Mouse (Mus musculus): ENCODE measurements around the gene Sprn. TPM values are rescaled to one million over a fixed set of nuclear protein-coding genes. Genes with fewer than 3 reads are reported as not detected.
A peak's percentile ranks its signal among the peaks of the same experiment; 100 is the strongest.
"Not testable (repeated sequence)": the region's sequence is repeated elsewhere in the genome, so short reads cannot be mapped to it uniquely, and the experiment has no call there.

The Sprn gene
- polyA plus RNA-seq, 1 experiment, result 0.16 TPM

DNA sequence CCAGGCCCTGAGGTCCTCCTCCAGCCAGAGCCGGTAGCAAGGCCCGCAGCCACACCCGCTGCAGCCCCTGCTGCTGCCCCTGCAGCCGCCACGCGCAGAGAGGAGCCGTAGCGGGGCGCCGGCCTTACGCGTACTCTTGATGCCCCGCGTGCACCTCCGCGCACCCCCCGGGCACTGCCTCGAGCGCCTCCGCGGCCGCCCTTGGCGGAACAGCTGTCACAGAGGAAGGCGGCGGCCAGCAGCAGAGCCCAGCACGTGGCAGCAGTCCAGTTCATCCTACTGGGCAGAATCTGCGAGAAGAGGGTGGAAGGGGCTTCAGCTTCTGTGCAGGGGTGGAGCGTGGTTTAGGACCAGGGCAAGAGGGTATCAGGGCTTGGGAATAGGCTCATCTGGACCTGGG, 1.3 kb downstream of the Sprn start:
- H3K27ac ChIP-seq (ENCODE audit: insufficient read depth, low read depth, low read length), result no peak overlapping the region
- TF ChIP-seq CTCF (conservative IDR thresholded peaks at IDR 0.05; ENCODE audit: insufficient read depth, insufficient read length, low read depth, low read length) (no peak), POLR2A (IDR thresholded peaks at IDR 0.05; ENCODE audit: low read depth, low read length) (no peak)
- no peak overlapping the region for H3K4me3 ChIP-seq (ENCODE audit: insufficient read depth, low read depth, low read length)
- no peak for DNase-seq
- H3K27me3 ChIP-seq (replicated peaks; ENCODE audit: control insufficient read depth, insufficient read depth, low read length), result no peaks in the 10 kb centered on the region
- WGBS, result 8% methylated on average over 28 of the region's 28 CpGs
- no peaks in the 10 kb centered on the region for H3K36me3 ChIP-seq (ENCODE audit: control insufficient read depth, insufficient read depth, low read length)
- H3K4me1 ChIP-seq (ENCODE audit: control insufficient read depth, insufficient read depth, low read length), result no peaks in the 10 kb centered on the region

DNA sequence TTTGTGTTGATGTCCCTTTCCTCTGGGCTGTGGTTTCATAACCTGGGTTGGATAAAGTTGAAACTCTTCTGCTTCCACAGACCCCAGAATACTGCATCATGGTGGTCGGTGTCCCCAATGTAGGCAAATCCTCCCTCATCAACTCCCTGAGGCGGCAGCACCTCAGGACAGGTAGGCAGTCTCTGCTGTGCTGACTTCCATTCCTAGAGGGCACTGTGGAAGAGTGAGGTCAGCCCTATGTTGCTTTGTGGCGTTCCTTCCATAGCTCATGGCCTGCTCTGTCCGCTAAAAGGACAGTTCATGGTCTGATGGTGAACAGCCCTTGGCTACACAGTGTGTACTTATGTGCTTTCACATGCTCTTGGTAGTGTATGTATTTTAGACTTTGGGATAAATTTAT, 10.1 kb downstream of the Sprn start:
- no peaks in the 10 kb centered on the region for H3K27me3 ChIP-seq (replicated peaks; ENCODE audit: control insufficient read depth, insufficient read depth, low read length)
- H3K27ac ChIP-seq (ENCODE audit: insufficient read depth, low read depth, low read length), result no peak overlapping the region
- no peak for DNase-seq
- no peak overlapping the region for H3K4me3 ChIP-seq (ENCODE audit: insufficient read depth, low read depth, low read length)
- H3K4me1 ChIP-seq (ENCODE audit: control insufficient read depth, insufficient read depth, low read length), result no peaks in the 10 kb centered on the region
- 92% methylated on average over 4 of the region's 4 CpGs for WGBS
- TF ChIP-seq POLR2A (IDR thresholded peaks at IDR 0.05; ENCODE audit: low read depth, low read length) (no peak), CTCF (conservative IDR thresholded peaks at IDR 0.05; ENCODE audit: insufficient read depth, insufficient read length, low read depth, low read length) (no peak)
- no peaks in the 10 kb centered on the region; the same call in 1 of the 2 replicates for H3K36me3 ChIP-seq (ENCODE audit: control insufficient read depth, insufficient read depth, low read length)

DNA sequence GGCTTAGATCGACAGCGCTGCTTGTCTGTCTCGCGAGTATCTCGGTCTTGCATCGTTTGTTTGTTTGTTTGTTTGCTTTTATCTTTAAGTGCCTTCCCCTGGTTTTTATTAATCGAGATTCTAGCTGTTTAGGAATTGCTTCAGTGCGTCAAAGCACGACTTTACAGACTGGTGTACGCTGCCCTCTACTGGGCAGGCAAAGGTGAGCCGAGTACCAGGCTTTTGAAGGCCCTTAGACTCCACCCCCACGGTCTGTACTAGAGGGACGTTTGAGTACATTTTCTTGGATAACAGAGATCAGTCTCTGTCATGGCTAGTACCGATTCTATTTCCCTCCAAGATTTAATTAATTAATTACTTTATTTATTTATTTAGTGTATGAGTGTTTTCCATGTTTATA, 13.3 kb downstream of the Sprn start:
- TF ChIP-seq CTCF (conservative IDR thresholded peaks at IDR 0.05; ENCODE audit: insufficient read depth, insufficient read length, low read depth, low read length), result peak; percentile 91
- no peak for TF ChIP-seq POLR2A (IDR thresholded peaks at IDR 0.05; ENCODE audit: low read depth, low read length)
- Histone ChIP-seq H3K4me3 (ENCODE audit: insufficient read depth, low read depth, low read length) (no peak overlapping the region), H3K36me3 (ENCODE audit: control insufficient read depth, insufficient read depth, low read length) (no peaks in the 10 kb centered on the region), H3K27ac (ENCODE audit: insufficient read depth, low read depth, low read length) (no peak overlapping the region), H3K27me3 (replicated peaks; ENCODE audit: control insufficient read depth, insufficient read depth, low read length) (no peaks in the 10 kb centered on the region), H3K4me1 (ENCODE audit: control insufficient read depth, insufficient read depth, low read length) (peaks cover 3% of the 10 kb centered on the region; the same call in 1 of the 2 replicates)
- WGBS, result 3% methylated on average over 14 of the region's 14 CpGs
- peak; percentile 79 for DNase-seq

DNA sequence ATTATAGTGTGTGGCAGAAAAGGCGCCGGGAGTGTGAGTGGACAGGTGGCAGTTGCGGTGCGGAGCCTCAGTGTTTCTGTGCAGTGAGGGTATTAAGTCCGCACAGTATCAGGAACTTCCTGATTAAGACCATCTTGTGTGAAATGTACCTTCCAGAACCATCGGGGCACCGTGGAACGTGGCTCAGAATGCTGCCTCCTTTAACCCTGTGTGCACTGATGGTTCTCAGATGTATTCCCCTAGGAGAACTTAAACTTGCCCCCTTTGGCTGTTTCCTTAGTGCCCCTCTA, 16.7 kb downstream of the Sprn start:
- WGBS, result 0% methylated on average over 8 of the region's 8 CpGs
- TF ChIP-seq POLR2A (IDR thresholded peaks at IDR 0.05; ENCODE audit: low read depth, low read length), result no peak
- no peak for TF ChIP-seq CTCF (conservative IDR thresholded peaks at IDR 0.05; ENCODE audit: insufficient read depth, insufficient read length, low read depth, low read length)
- H3K4me1 ChIP-seq (ENCODE audit: control insufficient read depth, insufficient read depth, low read length), result peaks cover 3% of the 10 kb centered on the region; the same call in 1 of the 2 replicates
- no peaks in the 10 kb centered on the region for H3K36me3 ChIP-seq (ENCODE audit: control insufficient read depth, insufficient read depth, low read length)
- no peaks in the 10 kb centered on the region for H3K27me3 ChIP-seq (replicated peaks; ENCODE audit: control insufficient read depth, insufficient read depth, low read length)
- peak overlapping the region; percentile 79; the same call in 1 of the 2 replicates for H3K27ac ChIP-seq (ENCODE audit: insufficient read depth, low read depth, low read length)
- DNase-seq, result no peak
- H3K4me3 ChIP-seq (ENCODE audit: insufficient read depth, low read depth, low read length), result peak overlapping the region; percentile 89

DNA sequence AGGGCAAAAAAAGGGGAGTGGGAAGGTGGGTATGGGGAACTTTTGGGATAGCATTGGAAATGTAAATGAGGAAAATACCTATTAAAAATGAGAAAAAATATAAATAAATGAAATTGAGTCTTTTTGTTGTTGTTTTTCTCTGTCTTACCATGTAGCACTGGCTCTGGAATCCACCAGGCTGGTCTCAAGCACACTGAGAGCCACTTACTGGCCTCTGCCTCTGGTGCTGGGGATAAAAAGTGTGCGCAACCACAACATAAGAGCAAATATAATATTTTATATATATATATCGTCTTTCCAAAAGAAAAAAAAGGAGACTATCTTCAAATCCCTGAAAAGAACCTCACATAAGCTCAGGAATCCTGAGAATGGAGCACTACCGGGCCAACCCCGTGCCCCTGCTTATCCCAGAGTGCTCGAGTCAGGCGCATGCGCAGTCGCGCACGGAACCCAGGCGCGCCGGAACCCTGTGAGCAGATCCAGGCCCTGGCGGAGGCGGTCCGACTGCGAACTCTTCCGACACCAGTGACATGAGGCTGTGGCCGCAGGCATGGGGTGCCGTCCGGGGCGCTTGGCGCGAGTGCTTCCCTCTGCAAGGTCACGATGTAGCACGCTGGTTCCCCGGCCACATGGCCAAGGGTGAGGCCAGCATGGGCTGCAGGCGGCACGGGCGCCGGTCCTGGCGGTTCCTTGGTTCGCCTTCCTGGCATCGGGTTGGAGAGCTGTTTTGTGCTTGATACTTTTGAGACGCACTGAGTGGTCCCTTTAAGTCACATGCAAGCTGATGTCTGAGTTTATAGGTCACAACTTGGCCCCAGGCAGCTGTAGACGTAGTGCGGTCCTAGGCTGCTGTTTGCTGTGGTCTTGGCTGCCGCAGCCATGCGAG, 17.3 kb downstream of the Sprn start, which contains the start of gene Mtg1:
Mtg1 (plus strand) TSS at position 430 of the 886 bp plus-strand sequence.
- Histone ChIP-seq H3K27me3 (replicated peaks; ENCODE audit: control insufficient read depth, insufficient read depth, low read length) (no peaks in the 10 kb centered on the region), H3K36me3 (ENCODE audit: control insufficient read depth, insufficient read depth, low read length) (no peaks in the 10 kb centered on the region), H3K4me3 (ENCODE audit: insufficient read depth, low read depth, low read length) (peak within 1 kb of the TSS; percentile 89), H3K27ac (ENCODE audit: insufficient read depth, low read depth, low read length) (peak within 1 kb of the TSS; percentile 79), H3K4me1 (ENCODE audit: control insufficient read depth, insufficient read depth, low read length) (peaks cover 3% of the 10 kb centered on the region; the same call in 1 of the 2 replicates)
- 2% methylated on average over 39 of the region's 39 CpGs for WGBS
- TF ChIP-seq CTCF (conservative IDR thresholded peaks at IDR 0.05; ENCODE audit: insufficient read depth, insufficient read length, low read depth, low read length), result no peak
- peak; percentile 51 for TF ChIP-seq POLR2A (IDR thresholded peaks at IDR 0.05; ENCODE audit: low read depth, low read length)
- peak; percentile 98 for DNase-seq

DNA sequence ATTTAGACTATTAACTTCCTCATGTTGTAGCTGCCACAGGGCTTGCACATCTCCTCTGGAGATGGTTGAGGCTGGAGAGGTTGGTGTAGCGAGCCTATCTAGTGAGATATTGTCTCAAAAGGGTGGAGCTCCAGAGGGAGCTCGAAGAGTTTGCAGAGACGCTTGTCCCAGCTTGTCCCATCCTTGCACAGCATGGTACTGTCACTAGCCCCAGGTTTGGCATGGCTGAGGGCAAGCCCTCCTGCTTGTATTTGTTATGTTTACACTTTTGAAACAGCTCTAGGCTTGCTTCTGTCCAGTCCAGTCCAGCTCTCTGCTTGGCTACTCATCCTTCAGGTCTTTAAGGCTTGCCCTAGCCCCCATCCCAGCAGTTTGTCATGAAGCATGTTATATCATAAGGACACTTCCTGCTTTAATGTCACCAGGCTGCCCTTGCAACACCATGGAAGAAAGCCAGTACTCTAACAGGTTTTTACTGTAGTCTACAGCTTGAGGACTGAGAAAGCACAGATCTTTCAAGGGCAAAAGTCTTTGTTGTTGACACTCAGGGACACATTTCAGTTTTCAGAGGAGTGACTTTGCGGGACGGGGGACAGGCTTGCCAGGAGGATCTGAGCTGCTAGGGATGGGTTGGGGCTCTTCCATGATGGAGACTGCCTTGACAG, 19.4 kb downstream of the Sprn start:
- WGBS, result 91% methylated on average over 5 of the region's 5 CpGs
- Histone ChIP-seq H3K4me1 (ENCODE audit: control insufficient read depth, insufficient read depth, low read length) (peaks cover 3% of the 10 kb centered on the region; the same call in 1 of the 2 replicates), H3K27ac (ENCODE audit: insufficient read depth, low read depth, low read length) (no peak overlapping the region), H3K36me3 (ENCODE audit: control insufficient read depth, insufficient read depth, low read length) (no peaks in the 10 kb centered on the region), H3K27me3 (replicated peaks; ENCODE audit: control insufficient read depth, insufficient read depth, low read length) (no peaks in the 10 kb centered on the region), H3K4me3 (ENCODE audit: insufficient read depth, low read depth, low read length) (no peak overlapping the region)
- DNase-seq, result no peak
- no peak for TF ChIP-seq CTCF (conservative IDR thresholded peaks at IDR 0.05; ENCODE audit: insufficient read depth, insufficient read length, low read depth, low read length)
- no peak for TF ChIP-seq POLR2A (IDR thresholded peaks at IDR 0.05; ENCODE audit: low read depth, low read length)

DNA sequence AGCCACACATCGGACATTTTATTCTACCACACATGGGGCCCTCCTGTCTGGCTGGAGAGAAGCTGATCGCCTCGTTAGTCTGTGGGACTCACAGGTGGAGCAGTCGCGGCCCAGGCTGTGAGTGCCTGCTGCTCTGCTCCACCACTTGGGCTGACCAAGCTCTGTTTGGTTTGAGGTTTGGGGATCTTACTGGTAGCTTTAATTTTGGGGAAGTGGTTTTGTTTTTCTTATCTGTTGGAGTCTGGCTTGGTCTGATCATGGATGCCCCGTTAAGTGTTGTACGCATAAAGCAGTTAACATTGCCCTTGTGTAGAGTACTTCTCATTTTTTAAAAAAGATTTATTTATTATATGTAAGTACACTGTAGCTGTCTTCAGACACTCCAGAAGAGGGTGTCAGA, 20.6 kb downstream of the Sprn start:
- not testable (repeated sequence) for H3K27me3 ChIP-seq (replicated peaks; ENCODE audit: control insufficient read depth, insufficient read depth, low read length); H3K27ac ChIP-seq (ENCODE audit: insufficient read depth, low read depth, low read length); H3K4me1 ChIP-seq (ENCODE audit: control insufficient read depth, insufficient read depth, low read length); H3K36me3 ChIP-seq (ENCODE audit: control insufficient read depth, insufficient read depth, low read length); H3K4me3 ChIP-seq (ENCODE audit: insufficient read depth, low read depth, low read length); DNase-seq
- 97% methylated on average over 5 of the region's 7 CpGs for WGBS

DNA sequence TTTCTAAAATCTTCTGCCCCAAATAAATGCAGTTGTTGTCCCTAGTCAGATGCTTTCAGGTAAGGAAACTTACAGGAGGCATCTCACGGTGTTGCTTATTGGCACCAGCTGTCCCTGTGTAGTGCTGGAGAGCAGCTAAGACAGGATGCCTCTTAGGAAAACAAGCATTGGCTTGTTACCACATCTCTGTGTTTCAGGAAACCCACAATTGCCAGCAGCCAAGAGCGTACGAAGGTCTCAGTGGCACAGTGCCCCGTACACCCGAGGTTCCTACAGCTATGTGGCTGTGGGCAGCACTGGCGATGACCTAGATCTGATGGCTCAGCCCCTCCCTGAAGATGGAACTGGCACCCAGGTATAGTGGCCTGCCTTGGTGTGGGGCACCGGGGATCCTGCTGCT, 22.5 kb downstream of the Sprn start:
- 90% methylated on average over 7 of the region's 7 CpGs for WGBS
- not testable (repeated sequence) for H3K27ac ChIP-seq (ENCODE audit: insufficient read depth, low read depth, low read length); H3K27me3 ChIP-seq (replicated peaks; ENCODE audit: control insufficient read depth, insufficient read depth, low read length); H3K36me3 ChIP-seq (ENCODE audit: control insufficient read depth, insufficient read depth, low read length); H3K4me3 ChIP-seq (ENCODE audit: insufficient read depth, low read depth, low read length); H3K4me1 ChIP-seq (ENCODE audit: control insufficient read depth, insufficient read depth, low read length); DNase-seq

Data from kidney, adult 2 months (tissue).